Mouse (Mus musculus) cerebellum, postnatal 4 days (tissue): Measurements from ENCODE around the gene Pxt1.
A peak's percentile ranks its signal among the peaks of the same experiment; 100 is the strongest.

Source experiments
- DNase-seq, 2 experiments: peaks; one replicate each; pipeline ENCODE4 v3.0.0; 2022; ENCODE audit warnings: low spot score in 2 of 2, mixed read lengths in 1 of 2

Pxt1 gene

DNA sequence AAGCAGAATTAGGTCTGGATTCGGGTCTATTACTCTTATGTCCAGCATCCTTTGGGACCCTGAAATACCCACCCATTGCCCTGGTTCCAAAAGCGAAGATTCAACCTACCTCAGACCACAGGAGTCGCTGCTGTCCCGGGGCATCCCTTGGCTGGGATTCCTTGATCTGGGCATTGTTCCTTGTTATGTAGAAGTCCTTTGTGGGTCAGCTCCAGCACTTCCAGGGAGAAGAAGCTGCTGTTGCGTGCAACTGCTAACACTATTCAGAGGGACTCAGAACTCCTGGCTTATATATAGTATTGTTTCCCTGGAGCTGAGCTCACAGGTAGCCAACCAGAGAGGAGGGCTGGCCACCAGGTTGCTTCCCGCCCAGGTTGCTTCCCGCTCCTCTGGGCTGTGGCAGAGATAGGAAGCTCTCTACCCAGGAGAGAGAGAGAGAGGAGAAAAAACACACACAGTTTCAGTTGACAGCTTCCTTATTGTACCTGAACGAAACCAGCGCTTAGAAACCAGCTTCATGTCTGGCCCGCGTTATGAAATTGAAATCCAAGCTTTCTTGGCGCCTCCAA, 28.5 kb downstream of the Pxt1 start, which contains the start of gene 4930539E08Rik:
Gene 4930539E08Rik, minus strand, starts transcription at position 265 of the 569 bp plus-strand sequence.
- DNase-seq: no peak

DNA sequence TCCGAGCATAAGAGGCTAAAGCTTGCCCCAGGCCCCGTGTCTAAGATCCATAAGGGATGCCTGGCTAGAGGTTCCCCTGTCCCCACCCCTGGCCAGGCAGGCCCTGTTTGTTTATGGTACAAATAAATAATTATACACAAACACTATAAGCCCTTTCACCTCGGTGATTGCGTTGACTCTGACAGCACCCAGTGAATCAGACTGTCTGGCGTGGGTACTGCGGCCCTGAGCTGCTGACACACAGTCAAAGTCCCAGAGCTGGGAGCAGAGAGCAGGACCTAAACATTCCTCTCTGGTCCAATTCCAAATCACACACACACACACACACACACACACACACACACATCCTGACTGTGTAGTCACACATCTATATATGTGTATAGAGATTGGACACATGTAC, 29.7 kb downstream of the Pxt1 start:
- DNase-seq: no peak

DNA sequence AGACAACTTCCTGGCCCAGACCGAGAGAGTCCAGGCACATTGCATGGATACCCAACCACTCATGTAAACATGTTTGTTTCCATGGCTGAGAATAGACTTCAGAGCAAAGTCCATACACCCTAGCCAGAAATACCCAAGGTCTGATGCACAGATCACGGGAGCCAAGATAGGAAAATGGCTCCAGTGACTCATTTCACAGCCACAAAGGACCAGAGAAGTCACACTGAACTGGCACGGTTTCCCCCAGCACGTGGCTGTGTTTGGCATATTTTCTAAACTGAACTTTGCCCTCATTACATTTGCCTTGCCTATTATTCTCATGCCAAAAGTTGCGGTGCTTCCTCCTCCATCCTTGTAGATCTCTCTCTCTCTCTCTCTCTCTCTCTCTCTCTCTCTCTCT, 30.4 kb downstream of the Pxt1 start:
- no peak for DNase-seq

DNA sequence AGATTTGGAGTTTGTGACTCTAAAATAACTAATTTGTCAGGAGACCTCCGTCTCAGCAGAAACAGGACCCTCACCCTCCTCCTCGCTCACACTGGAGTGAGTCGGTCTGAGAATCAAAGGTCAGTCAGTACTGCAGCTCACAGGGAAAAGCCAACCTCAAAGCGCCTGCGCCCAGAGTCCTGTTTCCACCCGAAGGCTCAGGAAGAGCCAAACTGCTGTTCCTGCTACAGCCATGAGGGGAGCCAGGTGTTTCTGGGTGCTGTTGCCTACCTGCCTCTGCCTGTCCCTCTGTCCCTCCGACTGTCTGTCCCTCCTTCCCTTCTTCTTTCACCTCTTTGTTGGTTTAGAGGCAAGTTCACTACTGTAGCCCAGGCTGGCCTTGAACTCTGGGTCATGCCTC, 33.5 kb downstream of the Pxt1 start:
- no peak for DNase-seq

DNA sequence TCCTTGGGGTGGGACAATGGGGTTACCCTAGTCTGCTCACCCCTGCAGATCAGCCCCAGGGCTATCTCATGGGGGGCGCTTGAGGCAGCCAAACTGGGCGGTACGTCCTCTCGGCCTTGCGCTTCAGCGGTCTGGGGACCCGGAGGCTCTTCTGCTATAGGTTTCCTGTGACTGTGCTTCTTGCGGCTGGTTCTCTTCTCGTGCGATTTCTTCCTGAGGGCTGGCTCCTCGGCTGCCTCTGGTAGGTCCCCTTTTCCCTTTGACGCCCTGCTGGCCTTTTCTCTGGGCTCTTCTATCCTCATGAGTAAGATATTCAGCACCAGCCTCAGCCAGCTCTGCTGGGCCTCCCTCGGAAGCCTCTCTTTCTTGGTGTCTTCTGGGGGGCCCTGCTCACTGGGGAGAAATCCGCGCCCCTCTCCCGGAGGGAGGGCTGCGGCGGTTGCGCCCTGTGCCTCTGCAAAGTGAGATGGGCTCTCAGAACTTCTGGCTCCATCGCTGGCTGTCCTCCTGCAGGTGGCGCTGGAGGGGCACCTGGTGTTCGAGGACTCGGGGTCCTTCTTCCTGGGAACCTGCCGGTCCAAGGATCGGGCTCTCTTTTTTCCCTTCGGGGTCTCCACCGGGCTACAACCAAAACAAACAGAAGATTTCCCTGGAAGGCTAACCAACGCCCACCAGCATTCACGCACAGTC, 34.2 kb downstream of the Pxt1 start:
- peak; percentile 49 to 71 for DNase-seq

DNA sequence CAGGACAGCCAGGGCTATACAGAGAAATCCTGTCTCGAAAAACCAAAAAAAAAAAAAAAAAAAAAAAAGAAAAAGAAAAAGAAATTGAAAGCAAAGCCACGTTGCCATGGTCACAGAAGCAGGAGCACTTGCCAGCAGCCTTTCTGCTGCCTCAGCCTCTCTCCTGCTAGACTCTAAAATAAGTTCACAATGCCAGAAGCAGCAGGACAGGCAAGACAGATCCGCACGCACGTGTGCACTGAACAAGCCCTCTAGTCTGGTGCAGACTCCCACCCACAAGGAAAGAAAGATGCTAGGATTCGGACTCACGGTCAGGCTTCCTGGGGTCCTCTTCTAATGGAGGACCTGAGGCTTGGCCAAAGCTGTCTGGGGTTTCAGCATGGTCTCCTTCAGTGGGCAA, 35.7 kb downstream of the Pxt1 start:
- DNase-seq: no peak

DNA sequence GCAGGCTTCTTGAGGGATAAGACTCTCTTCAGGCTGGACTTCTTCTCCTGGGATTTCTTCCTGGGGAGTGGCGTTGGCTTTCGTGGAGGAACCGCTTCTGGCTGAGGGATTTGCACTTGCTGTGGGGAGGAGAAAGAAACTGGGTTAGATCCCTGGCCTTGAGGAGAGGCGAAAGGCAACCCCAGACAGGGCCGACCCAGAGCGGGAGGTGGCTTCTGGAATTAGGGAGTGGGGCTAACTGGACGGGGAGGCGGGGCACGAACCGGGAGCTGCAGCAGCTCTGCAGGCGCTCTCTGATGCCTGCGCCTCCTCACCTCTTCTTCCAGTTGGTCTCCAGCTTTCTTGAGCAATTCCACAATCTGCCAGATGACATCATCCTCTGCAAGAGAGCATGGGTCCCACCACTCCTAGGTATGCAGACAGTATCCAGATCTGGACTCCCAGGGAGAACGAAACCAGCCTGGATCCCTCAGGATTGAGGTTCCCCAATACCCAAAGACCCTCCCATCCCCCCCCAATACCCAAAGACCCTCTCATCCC, 38.2 kb downstream of the Pxt1 start:
- DNase-seq: no peak

DNA sequence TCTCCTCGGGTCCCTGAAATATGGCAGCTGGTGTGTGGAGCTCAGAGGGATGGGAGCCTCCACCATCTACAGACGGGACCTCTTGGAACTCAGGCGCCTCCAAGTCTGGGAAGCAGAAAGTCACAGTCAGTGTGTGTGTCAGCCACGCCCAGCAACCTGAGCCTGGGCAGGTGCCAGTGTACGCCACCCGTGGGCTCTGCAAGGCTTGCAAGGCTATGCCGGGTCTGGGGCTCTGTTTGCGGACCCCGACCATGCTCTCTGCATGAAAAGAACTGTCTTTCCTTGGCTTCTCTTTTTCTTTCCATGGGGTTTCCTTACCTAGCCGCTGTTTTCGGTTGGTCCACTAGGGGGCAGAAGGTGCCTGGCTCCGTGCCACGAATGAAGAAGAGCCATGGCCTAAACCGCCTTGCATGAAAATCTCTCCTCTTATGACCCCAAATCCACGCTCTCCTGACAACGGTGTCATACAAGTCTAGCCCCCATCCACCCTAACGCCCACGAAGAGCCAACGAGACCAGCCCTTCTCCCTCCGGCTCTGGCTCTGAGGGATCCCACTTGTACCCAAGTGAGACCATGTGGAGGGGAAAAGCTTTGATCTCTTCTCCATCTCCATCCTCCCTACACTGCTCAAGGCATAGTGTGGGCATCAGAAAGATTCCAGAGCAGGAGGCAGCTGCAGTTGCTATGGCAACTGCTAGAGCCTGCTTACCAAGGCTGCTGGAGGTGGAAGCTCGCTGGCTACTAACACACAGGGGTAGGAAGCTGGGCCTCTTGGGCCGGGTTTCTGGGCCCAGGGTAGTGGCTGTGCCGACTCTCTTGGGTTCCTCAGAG, 38.9 kb downstream of the Pxt1 start:
- DNase-seq: peak; percentile 57 to 80

DNA sequence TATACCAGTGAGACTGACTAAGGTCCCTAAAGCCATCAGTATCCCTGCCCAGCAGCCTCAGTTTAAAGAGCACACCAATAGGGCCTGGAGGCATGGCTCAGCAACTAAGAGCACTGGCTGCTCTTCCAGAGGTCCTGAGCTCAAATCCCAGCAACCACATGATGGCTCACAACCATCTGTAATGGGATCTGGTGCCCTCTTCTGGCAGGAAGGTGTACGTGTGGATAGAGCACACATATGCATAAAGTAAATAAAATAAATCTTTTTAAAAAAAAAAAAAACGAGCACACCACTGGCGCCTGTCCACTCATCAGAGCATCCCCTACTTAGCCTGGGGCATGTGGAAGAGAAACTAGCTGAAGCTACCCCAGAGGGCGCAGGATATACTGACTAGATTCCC, 42.1 kb downstream of the Pxt1 start:
- DNase-seq: no peak

DNA sequence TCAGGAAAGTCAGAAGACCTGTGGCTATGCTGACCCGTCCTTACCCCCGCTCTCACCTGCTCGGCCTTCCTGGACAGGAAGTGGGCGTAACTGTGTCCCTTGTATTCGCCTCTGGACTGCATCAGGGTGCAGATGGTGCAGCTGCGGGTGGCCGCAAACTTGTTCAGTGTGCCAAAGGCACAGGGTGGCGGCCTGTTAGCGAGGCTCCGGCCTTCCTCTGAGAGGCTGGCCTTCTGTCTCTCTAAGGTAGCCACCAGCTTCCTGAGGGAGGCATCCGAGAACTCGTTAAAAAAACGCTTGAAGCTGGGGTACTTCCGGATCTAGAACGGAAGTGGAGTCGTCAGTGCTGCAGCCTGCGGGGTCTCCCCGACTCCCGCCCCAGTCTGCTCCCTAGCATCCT, 44.2 kb downstream of the Pxt1 start:
- DNase-seq: peak in 1 of 2 experiments; percentile 56

DNA sequence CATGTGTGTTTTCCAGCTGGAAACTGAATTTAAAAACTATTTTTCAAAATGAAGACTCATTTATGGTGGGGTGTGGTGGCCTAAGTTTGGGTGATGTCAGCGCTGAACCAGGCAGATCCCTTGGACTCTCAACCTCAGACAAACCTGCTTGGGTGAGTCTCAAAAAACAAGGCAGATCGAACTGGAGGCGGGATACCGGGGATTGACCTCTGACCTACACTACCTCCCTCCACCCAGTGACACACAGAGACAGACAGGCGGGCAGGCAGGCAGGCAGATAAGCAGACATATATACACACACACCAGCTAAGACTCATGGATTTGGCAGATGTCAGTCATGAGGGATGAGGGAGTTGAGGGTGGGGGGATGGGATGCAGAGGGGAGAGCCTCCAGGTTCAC, 45.4 kb downstream of the Pxt1 start:
- no peak for DNase-seq

DNA sequence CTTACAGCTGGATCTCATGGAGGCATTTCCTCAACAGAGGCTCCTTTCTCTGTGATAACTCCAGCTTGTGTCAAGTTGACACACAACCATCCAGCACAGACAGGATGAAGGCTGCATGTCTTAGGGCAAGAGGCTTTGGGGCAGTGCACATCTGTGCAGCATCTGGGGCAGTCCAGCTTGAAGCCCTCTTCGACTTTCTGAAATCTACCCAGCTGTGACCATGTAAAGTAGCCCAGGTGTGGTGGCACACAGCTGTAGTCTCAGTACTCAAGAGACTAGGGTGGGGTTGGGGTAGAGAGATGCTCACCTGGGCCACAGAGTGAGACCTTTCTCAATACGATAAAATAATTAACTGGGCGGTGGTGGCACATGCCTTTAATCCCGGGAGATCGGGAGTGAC, 45.8 kb downstream of the Pxt1 start:
- DNase-seq: no peak

DNA sequence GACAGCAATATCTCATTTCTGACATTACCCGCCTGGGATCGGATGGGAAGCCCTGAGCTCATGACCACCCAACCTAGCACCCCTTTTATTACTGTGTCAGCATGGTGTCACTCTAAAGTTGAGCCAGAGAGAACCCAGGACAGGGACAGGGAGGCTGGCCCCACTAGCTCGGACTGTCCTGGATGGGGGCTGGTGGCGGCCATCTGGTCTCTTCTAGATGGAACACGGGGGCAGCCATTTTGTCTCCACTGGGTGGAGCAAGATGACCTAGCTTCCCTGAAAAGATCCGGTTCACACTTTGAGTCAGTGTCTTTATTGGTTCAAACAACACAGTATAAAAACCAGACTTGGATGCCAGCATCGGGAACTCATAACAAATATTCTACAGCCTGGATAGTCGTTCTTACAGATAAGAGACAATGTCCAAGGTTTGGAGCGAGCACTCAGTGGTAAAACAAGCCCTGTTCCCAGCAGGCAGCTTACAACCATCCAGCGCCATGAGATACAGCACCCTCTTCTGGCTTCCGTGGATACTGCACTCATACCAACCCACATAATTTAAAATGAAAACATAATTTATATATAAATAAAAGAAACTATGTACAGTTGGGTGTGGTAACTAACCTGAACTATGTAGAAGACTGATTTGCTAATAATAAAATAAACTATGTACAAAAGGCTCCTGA, 47.4 kb downstream of the Pxt1 start:
- DNase-seq: no peak

DNA sequence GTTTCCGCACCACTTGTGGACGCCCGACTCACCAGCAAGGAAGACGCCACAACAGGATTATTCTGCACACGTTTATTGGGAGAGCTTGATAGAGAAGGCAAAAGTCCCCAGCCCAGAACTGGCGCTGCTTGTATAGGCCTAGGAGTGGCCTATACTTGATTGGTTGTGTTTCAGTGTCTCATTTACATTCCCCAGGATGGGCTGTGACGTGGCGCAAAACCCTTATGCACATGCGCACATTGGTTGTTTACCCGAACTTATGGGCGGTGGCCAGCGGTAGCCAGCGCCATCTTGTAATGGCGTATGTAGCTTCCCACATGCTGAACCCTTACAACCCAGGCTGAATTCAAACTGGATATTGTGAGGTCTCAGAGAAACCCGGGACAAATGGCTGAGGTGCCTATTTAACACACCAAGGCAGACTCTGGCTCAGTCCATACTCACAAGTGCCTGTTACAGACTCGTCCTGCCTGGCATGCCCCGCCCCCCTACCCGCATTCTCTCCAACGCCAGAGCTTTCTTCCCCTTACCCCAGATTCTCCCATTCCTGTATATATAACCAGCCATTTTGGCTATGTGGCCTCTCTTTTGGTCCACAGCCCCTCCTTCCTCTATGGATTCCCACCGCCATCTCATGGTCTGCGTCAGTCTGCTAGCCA, 48.3 kb downstream of the Pxt1 start:
- DNase-seq: no peak

DNA sequence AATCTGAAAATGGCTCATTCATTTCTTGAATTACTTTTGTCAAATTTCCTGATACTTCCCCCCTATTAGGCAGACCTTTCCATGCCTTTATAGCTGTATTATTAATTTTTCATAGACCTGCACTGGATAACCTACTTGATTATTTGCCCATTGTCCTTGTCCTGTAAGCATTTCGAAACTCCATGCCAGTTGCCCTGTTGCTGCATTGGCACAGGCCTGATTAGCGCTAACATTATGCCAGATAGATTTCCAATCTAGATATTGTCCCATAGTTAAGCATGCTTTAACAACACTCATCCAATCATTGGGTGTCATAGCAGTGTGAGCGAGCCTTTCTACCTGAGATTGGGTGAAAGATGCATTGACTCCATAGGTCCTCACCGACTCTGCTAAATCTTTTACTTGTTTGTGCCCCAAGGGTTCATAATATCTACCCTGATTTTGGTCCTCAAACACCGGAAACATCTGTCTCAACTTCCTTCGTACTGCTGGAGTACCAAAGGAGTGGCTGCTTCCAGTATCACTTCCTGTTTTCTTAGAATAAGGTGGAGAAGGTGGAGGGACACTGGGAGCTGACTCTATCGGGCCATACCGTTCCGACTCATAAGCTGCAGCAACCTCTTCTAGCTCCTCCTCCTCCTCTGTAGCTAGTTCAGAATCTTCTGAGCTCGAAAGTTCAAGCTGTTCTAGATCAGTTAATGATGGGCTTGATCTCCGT, 49.4 kb downstream of the Pxt1 start:
- no peak for DNase-seq

DNA sequence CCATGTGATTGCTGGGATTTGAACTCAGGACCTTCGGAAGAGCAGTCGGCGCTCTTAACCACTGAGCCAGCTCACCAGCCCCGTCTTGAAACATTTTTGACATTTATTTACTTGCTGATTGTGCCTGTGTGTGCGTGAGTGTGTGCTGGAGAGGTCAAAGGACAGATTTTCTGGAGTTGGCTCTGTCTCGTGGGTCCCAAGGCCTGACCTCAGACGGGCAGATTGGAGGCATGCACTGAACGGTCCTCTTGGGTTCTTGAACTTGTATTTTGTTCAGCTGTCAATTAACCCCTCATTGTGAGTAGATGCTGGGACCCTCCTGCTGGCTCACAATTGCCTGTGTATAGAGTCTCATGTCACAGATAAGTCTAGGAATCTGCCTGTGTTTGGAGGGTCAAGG, 57.4 kb downstream of the Pxt1 start:
- no peak for DNase-seq

DNA sequence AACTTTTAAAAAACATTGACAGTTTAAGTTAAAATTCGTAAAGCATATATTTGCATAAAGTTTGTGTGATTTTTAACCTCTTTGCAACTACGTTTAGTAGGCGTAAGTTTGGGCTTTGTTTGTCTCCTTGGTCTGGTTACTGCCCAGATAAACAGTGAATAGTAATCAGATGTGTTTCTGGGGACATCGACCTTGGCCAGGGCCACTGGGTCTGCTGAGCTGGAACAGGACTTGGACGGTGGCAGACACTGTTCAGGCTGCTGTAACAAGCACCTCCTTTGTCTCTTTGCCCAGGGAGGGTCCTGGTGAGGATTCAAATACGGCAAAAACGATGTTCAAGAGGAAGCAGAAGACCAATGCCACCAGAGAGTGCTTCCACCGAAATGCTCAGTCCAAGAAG, 58.4 kb downstream of the Pxt1 start:
- DNase-seq: no peak
